Mouse (Mus musculus): ENCODE measurements around the gene Kcnma1. TPM values are rescaled to one million over a fixed set of nuclear protein-coding genes. Genes with fewer than 3 reads are reported as not detected.

The Kcnma1 gene
- polyA plus RNA-seq, 1 experiment: 3.5 TPM

DNA sequence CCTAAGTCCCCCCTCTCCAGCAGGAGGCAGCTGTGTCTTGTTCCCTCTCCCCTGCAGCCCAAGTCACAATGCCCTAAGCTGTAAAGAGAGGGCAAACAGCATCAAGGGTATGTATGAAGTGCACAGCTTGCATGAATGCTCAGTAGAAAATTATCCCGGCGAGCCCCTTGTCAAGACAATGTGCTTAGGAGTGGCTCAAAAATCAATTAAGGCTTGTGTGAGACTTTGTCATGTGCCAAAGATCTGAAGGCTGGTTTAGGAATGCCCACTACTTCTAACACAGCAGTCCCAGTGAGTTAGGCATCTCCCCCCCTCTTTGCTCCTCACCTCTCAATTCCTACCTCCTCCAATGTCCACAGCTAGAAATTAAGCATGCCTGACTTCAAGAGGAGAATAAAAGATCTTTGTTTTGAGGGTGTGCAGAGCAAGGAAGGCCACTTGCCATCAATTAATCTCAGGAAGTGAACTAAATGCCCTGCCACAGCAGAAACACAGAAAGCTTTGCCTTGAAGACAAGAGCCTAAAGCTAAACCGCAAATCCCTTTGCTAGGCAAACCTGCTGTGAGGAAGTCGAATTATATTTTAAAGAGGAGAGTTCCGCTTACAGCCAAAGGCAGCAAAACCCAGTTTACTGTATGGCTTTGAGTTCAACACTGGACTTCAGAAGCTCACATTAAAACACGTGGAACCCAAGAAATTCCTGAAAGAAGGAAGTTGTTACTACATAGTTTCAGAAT, 635.8 kb downstream of the Kcnma1 start:
- WGBS: 55% methylated on average over 6 of the region's 6 CpGs
- TF ChIP-seq CTCF (IDR thresholded peaks at IDR 0.05; ENCODE audit: extremely low read depth, insufficient read length, insufficient replicate concordance, low read depth, low read length): no peak
- no peak for TF ChIP-seq POLR2A (IDR thresholded peaks at IDR 0.05; ENCODE audit: low read depth, low read length)
- H3K27me3 ChIP-seq (ENCODE audit: control insufficient read depth, insufficient read depth, low read length): no peaks in the 10 kb centered on the region
- no peaks in the 10 kb centered on the region for H3K4me1 ChIP-seq (ENCODE audit: control insufficient read depth, insufficient read depth, insufficient read length, low read length)
- no peak overlapping the region for H3K27ac ChIP-seq (ENCODE audit: insufficient read depth, low read depth, low read length)
- no peaks in the 10 kb centered on the region for H3K36me3 ChIP-seq (ENCODE audit: control insufficient read depth, insufficient read depth, low read length)
- H3K4me3 ChIP-seq (ENCODE audit: low read depth, low read length): no peak overlapping the region

DNA sequence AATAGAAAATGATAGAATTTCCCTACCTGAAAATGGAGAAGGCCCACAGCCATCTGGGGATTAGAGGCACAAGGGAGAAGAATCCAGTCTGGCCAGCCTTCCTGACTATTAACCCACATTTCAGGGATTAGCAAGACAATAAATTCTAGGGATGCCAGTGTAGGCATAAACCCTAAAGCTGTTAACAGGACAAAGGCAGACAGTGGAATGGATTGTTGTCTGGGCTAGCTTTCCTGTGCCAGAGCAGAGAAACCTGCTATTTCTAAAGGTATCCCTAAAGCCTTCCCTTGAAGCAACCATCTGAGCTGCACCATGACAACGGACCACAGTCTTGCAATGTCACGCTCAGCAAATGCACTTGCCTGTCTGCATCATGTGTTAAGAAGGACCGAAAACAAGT, 642.3 kb downstream of the Kcnma1 start:
- H3K4me3 ChIP-seq (ENCODE audit: low read depth, low read length): no peak overlapping the region
- no peaks in the 10 kb centered on the region for H3K27me3 ChIP-seq (ENCODE audit: control insufficient read depth, insufficient read depth, low read length)
- H3K4me1 ChIP-seq (ENCODE audit: control insufficient read depth, insufficient read depth, insufficient read length, low read length): no peaks in the 10 kb centered on the region
- WGBS: 74% methylated on average over 3 of the region's 3 CpGs
- no peaks in the 10 kb centered on the region for H3K36me3 ChIP-seq (ENCODE audit: control insufficient read depth, insufficient read depth, low read length)
- H3K27ac ChIP-seq (ENCODE audit: insufficient read depth, low read depth, low read length): no peak overlapping the region
- TF ChIP-seq CTCF (IDR thresholded peaks at IDR 0.05; ENCODE audit: extremely low read depth, insufficient read length, insufficient replicate concordance, low read depth, low read length) (no peak), POLR2A (IDR thresholded peaks at IDR 0.05; ENCODE audit: low read depth, low read length) (no peak)

DNA sequence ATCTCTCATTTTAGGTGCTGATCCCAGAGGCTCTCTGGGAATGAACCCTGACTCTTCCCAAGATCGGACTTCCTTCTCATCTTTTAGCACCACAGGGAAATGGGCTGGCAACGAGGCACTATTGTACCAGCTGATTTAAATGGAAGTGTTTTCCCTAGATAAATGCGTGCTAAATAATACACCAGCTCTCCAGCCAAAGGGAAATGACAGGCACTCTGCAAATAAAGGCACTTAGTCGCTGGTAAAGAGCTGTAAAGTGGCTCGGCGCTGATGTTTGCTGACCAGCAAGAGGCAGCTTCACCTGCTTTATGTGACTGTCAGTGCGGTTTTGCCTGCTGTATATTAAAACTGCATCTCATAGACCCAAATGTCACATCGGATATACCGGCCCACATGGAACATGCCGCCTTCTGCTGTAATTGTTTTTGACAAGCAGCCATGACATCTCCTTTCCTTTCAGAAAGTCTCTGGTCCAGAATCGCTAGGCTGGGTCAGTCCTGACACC, 653.7 kb downstream of the Kcnma1 start:
- H3K4me3 ChIP-seq (ENCODE audit: low read depth, low read length): no peak overlapping the region
- WGBS: 42% methylated on average over 11 of the region's 11 CpGs
- no peak overlapping the region for H3K27ac ChIP-seq (ENCODE audit: insufficient read depth, low read depth, low read length)
- no peaks in the 10 kb centered on the region for H3K36me3 ChIP-seq (ENCODE audit: control insufficient read depth, insufficient read depth, low read length)
- H3K27me3 ChIP-seq (ENCODE audit: control insufficient read depth, insufficient read depth, low read length): no peaks in the 10 kb centered on the region
- no peaks in the 10 kb centered on the region for H3K4me1 ChIP-seq (ENCODE audit: control insufficient read depth, insufficient read depth, insufficient read length, low read length)
- TF ChIP-seq CTCF (IDR thresholded peaks at IDR 0.05; ENCODE audit: extremely low read depth, insufficient read length, insufficient replicate concordance, low read depth, low read length) (no peak), POLR2A (IDR thresholded peaks at IDR 0.05; ENCODE audit: low read depth, low read length) (no peak)

DNA sequence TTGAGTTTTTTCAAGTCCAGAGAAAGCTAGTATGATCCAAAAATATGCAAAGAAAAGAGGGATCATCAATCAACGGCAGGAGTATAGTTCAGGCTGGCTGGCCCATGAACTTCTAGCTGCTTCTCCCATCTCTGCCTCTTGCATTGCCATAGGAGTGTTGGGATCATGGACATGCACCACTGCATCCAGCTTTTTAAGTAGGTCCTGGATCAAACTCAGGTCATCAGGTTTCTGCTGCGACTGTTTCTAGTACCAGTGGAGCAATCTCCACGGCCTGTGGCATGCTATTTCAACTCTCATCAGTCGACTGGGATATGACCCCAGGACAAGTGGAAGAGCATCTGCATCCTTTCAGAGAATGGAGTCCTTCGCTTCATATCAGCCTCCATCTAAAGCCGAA, 655.5 kb downstream of the Kcnma1 start:
- Histone ChIP-seq H3K36me3 (ENCODE audit: control insufficient read depth, insufficient read depth, low read length) (no peaks in the 10 kb centered on the region), H3K4me3 (ENCODE audit: low read depth, low read length) (no peak overlapping the region), H3K27me3 (ENCODE audit: control insufficient read depth, insufficient read depth, low read length) (no peaks in the 10 kb centered on the region), H3K27ac (ENCODE audit: insufficient read depth, low read depth, low read length) (no peak overlapping the region), H3K4me1 (ENCODE audit: control insufficient read depth, insufficient read depth, insufficient read length, low read length) (no peaks in the 10 kb centered on the region)
- WGBS: 89% methylated on average over 6 of the region's 6 CpGs
- TF ChIP-seq POLR2A (IDR thresholded peaks at IDR 0.05; ENCODE audit: low read depth, low read length) (no peak), CTCF (IDR thresholded peaks at IDR 0.05; ENCODE audit: extremely low read depth, insufficient read length, insufficient replicate concordance, low read depth, low read length) (no peak)

DNA sequence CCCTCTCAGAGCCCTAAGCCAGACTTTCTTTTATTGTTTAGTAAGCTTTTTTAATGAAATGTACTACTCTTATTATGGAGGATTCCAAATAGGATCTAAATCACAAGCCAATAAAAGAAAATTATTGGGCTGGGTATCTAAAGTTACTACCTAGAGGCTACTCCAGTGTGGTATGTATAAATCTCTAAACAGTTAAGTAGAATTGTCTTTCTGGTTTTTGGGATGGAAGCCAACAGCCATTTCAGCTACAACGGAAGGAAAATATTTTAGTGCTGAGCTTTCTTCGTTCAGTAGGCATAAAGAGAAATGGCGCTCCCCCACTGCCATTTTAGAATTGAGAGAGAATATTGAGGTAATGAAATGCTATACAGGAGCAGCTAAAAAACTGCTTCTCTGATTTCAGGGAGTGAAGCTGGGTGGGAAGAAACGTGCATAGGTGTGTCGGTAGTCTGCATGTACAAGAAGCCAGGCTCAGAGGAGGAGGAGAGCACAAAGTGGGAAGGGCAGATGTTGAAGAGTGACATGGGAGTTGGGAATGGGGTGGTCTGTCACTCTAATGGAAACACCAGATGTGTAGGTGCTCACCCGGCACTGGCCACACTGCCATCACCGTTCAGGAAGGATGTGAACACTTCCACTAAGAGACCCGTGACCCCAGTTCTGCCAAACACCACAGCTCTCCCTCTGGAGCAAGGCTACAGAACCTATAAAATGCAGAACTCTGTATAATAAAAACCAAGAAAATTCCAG, 656.6 kb downstream of the Kcnma1 start:
- H3K27me3 ChIP-seq (ENCODE audit: control insufficient read depth, insufficient read depth, low read length): no peaks in the 10 kb centered on the region
- TF ChIP-seq POLR2A (IDR thresholded peaks at IDR 0.05; ENCODE audit: low read depth, low read length) (no peak), CTCF (IDR thresholded peaks at IDR 0.05; ENCODE audit: extremely low read depth, insufficient read length, insufficient replicate concordance, low read depth, low read length) (no peak)
- no peak overlapping the region for H3K27ac ChIP-seq (ENCODE audit: insufficient read depth, low read depth, low read length)
- WGBS: 81% methylated on average over 8 of the region's 8 CpGs
- no peaks in the 10 kb centered on the region for H3K36me3 ChIP-seq (ENCODE audit: control insufficient read depth, insufficient read depth, low read length)
- H3K4me1 ChIP-seq (ENCODE audit: control insufficient read depth, insufficient read depth, insufficient read length, low read length): no peaks in the 10 kb centered on the region
- no peak overlapping the region for H3K4me3 ChIP-seq (ENCODE audit: low read depth, low read length)

DNA sequence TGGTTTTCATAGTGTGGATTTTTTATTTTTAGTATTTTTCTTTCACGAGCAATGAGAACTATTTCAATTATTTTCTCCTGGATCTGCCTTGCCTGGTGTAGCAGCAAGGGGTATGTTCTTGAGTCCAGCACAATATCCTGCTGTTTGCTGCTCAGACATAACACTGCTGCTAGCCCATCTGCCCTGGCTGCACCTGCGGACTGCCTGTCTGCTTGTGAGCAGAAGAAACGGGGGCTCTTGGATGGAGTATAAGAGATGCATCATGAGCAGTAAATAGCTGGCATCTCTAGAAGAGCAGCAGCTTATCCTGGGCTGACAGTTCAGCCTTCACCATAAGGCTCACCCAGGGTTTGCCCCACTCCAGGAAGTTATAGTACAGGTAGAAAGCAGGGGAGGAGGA, 687.5 kb downstream of the Kcnma1 start:
- H3K27me3 ChIP-seq (ENCODE audit: control insufficient read depth, insufficient read depth, low read length): no peaks in the 10 kb centered on the region
- TF ChIP-seq POLR2A (IDR thresholded peaks at IDR 0.05; ENCODE audit: low read depth, low read length): no peak
- TF ChIP-seq CTCF (IDR thresholded peaks at IDR 0.05; ENCODE audit: extremely low read depth, insufficient read length, insufficient replicate concordance, low read depth, low read length): no peak
- H3K4me3 ChIP-seq (ENCODE audit: low read depth, low read length): no peak overlapping the region
- WGBS: 77% methylated on average over 3 of the region's 3 CpGs
- H3K27ac ChIP-seq (ENCODE audit: insufficient read depth, low read depth, low read length): no peak overlapping the region
- no peaks in the 10 kb centered on the region for H3K4me1 ChIP-seq (ENCODE audit: control insufficient read depth, insufficient read depth, insufficient read length, low read length)
- H3K36me3 ChIP-seq (ENCODE audit: control insufficient read depth, insufficient read depth, low read length): no peaks in the 10 kb centered on the region

DNA sequence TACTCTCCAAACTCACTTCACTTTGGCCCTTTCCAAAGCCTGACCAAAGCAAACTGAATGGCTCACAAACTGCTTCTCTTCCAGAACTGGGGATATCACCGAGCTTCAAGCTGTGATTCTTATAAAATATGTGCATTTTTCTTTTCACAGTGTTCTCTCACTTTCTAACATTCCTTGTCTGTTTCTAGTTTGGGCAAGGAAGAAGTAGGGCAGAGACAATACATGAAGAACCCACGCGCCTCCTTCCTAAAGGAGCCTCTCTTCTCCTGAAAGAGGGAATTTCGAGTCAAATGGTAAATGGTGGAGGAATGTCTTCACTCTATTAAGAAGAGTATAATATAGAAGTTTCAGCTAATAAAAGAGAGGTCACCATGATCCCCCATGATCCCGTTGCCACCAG, 709.0 kb downstream of the Kcnma1 start:
- no peak overlapping the region for H3K4me3 ChIP-seq (ENCODE audit: low read depth, low read length)
- TF ChIP-seq POLR2A (IDR thresholded peaks at IDR 0.05; ENCODE audit: low read depth, low read length) (no peak), CTCF (IDR thresholded peaks at IDR 0.05; ENCODE audit: extremely low read depth, insufficient read length, insufficient replicate concordance, low read depth, low read length) (no peak)
- H3K4me1 ChIP-seq (ENCODE audit: control insufficient read depth, insufficient read depth, insufficient read length, low read length): no peaks in the 10 kb centered on the region
- no peaks in the 10 kb centered on the region for H3K27me3 ChIP-seq (ENCODE audit: control insufficient read depth, insufficient read depth, low read length)
- no peaks in the 10 kb centered on the region for H3K36me3 ChIP-seq (ENCODE audit: control insufficient read depth, insufficient read depth, low read length)
- H3K27ac ChIP-seq (ENCODE audit: insufficient read depth, low read depth, low read length): no peak overlapping the region
- 75% methylated on average over 5 of the region's 5 CpGs for WGBS
